Mouse (Mus musculus): ENCODE measurements around the gene Mta3.

The Mta3 gene

DNA sequence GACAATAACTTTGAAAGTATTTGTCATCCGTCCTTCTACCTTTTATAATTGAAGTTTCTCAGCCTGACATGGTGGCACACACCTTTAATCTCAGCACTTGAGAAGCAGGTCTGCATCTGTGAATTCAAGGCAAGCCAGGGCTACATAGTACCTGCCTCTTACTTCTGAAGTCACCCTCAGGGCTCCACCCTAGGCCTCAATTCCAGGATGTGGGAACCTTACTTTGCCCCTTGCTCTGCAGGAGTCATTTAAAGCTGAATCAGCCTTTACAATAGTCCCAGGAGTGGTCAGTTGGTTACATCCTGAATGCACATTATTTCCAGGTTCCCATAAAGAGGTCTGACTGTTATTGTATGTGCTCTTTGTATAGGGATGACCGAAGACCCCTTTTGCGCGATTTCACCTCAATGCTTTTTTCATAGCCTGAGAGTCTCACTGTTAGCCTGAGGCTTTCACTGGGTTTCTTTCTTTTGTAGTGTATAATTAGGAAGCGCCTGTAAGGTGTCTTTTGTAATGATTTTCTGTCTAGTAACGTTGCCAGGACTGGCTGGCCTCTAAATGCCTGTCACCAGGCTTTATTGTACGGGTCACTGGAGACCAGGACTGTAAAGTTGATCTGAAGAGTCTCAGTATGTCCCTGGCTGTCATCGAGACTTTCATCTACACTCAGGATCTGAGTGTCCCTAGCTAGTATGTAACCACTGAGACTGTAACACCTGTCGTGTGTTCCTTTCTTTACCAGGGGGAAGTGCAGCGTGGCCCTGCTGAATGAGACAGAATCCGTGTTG is 47.3 kb downstream of the Mta3 start:
- in situ Hi-C loops (cut with MboI; ENCODE audit: low sequenced_read_pairs) = no loop called here

DNA sequence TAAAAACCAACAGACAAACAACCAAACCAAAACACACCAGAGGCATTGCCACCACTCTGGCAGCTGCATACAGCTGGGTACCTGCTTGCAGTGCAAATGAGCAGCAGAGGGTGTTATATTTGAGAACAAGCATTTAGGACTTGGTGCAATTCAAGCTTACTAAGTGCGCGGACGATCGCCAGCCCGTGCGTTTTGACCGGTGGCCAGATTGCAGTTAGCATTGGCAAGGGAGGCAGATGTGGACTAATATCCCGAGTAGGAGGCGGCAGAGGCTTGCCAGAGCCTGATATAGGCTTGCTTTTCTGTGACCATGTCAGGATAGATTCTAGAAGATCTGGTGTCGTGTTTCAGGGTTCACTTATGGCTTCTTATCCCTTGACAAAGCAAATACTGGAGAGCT is 52.1 kb downstream of the Mta3 start:
- in situ Hi-C loops (cut with MboI; ENCODE audit: low sequenced_read_pairs) = no loop called here

DNA sequence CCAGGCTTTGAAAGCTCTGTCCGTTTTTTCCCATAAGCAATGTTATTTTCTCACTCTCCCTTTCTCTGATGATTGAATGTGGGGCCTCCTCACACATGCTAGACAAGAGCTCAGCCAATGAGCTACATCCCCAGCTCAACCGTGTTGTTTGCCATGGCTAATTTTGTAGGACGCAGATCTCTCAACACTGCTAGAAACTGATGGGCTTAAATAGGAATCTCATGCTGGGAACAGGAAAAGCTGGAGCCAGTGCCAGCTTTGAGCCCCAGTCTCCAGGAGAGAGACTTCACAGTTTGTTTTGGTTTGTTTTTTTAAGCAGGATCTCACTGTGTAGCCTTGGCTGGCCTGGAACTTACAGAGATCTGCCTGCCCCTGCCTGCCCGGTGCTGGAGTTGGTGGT is 53.6 kb downstream of the Mta3 start:
- in situ Hi-C loops (cut with MboI; ENCODE audit: low sequenced_read_pairs) = no loop called here

DNA sequence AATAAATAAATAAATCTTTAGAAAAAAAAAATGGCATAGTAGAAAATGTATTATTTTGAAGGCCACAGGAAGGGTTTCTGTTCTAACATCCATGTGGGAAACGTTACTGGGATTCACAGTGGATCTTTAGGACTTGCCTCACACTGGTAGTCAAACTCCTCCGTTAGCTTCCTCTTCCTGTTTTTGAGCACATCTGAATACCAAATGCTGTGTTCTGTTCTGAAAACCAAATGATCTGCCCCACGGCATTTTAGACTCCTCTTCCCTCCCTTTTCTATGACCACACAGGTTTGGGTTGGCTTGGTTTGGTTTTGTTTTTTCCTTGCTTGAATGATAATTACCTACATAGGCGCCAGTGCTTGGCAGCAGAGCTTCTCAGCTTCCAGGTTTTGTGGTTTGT is 58.6 kb downstream of the Mta3 start:
- in situ Hi-C loops (cut with MboI; ENCODE audit: low sequenced_read_pairs) = no loop called here

DNA sequence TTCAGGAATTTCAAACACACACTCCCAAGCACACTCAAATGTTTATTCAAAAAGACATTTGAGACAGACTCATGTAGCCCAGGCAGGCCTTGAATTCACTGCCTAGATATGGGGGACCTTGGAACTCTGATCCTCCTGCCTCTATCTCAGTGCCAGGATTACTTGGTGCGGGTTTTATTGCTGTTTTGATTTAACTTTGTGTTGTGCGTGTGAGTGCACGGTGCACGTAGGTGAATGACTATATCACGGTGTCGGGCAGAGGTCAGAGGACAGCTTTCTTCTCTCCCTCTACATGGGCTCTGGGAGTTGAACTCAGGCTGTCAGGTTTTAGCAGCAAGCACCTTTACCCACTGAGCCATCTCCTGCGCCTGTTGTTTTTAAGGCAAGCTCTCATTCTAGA is 61.1 kb downstream of the Mta3 start:
- in situ Hi-C loops (cut with MboI; ENCODE audit: low sequenced_read_pairs) = no loop called here

DNA sequence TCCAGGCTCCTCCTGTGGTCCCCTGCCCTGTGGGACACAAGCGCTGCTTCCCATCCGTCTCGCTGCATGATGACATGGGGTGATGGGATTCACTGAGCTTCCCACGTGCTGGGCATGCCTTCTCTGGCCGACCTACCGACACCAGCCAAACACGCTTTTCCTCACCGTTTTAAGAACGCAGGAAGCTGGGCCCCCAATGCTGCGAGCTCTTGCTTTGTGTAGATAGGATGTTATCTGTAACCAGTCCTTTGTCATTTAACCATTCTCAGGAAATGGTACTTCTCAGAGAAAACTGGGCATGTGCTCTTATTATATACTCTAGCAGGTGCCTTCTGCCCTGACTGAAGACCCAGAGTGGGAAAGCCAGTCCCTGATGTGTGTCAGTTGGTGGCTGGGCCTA is 62.3 kb downstream of the Mta3 start:
- in situ Hi-C loops (cut with MboI; ENCODE audit: low sequenced_read_pairs) = no loop called here

DNA sequence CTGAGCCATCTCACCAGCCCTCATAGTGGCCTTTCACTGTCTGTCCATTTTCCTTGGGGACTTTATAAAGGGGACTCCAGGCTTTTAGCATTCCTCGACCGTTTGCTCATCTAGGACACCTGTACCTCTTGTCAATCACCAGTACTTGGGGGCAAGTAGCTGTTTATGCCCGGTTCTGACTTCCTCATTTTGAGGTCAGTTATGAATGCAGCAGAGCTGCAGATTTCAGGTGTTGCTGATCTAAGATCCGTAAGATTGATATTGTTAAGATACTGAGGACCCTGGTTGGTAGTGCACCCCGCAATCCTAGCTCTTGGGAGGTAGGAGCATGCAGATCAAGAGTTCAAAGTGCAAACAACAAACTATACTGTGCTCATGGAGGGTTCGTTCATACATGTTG is 64.4 kb downstream of the Mta3 start:
- in situ Hi-C loops (cut with MboI; ENCODE audit: low sequenced_read_pairs) = no loop called here

GRCm38 (mm10) chr17:83770931-83771330 is 65.0 kb downstream of the Mta3 start:
- in situ Hi-C loops (cut with MboI; ENCODE audit: low sequenced_read_pairs) = no loop called here

- in situ Hi-C loops (cut with MboI; ENCODE audit: low sequenced_read_pairs) = no loop called here
These were observed 66.1 kb downstream of the Mta3 start for GRCm38 (mm10) chr17:83772110-83772509.

DNA sequence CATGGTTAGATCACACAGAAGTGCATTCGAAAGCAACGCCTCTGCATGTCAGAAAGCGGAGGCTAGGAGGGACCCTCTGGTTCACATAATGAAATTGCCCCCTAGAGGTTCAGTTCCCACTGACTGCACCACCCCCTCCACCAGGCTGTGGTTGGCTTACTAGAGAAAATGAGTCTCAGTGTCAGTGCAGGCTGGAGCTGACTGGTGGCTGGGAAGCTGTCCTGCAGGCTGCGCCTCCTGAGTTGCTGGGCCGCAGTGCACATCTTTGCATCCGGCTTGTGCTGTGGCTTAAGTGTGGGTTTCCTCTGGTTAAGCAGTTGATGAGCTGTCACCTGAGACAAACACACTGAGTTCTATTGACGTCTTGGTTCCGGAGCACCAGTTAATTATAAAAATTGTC is 66.7 kb downstream of the Mta3 start:
- in situ Hi-C loops (cut with MboI; ENCODE audit: low sequenced_read_pairs) = no loop called here

DNA sequence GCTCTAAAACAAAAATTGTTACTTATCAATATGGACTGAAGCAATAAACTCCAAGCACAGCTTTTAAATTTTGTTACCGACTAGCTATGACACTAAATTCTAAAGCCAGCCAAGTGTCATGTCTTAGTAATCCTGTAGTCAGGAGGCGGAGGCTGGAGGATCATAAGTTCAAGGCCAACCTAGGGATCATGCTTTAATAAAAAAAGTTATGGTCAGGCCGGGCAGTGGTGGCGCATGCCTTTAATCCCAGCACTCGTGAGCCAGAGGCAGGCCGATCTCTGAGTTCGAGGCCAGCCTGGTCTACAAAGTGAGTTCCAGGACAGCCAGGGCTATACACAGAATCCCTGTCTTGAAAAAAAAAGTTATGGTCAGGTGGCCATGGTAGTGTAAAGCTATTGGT is 71.0 kb downstream of the Mta3 start:
- in situ Hi-C loops (cut with MboI; ENCODE audit: low sequenced_read_pairs) = no loop called here

- in situ Hi-C loops (cut with MboI; ENCODE audit: low sequenced_read_pairs) = no loop called here
These were observed 71.6 kb downstream of the Mta3 start for GRCm38 (mm10) chr17:83777462-83778051.

GRCm38 (mm10) chr17:83780228-83780627 is 74.3 kb downstream of the Mta3 start:
- in situ Hi-C loops (cut with MboI; ENCODE audit: low sequenced_read_pairs) = no loop called here

DNA sequence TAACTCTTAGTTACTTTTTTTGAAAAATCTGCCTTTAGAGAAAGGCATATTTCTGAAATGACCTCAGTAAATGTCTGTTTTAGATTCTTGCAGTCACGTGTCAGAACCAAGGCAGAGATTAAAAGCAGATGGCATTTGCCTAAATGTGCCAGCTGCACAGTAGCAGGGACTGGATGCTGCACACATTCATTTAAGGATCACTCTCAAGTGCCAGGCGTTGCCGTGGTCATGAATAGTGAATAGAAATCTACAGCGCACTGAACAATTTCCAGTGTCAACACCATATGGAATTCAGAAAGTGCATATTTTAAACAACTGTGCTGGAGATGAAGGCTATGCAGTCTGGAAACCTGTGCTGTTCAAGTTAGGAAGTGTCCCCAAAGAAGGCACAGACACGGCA is 76.8 kb downstream of the Mta3 start:
- in situ Hi-C loops (cut with MboI; ENCODE audit: low sequenced_read_pairs) = no loop called here

DNA sequence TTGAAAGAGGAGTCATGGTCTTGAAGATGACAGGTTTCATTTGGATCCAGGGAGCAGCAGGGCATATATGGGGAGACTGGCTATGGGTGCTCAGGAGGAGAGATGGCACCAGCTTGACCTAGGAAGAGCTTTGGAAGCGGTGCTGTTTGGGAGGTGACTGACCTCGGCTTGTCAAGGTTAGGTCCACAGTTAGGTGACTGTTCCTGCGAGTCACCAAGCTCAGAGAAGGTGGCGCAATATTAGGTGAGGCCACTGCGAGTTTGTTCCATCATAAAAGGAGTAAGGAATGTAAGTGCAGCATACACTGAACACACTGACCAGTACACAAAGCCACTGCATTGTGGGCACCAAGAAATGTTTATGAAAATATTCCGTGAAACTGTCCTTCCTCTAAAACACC is 80.5 kb downstream of the Mta3 start:
- in situ Hi-C loops (cut with MboI; ENCODE audit: low sequenced_read_pairs) = no loop called here

DNA sequence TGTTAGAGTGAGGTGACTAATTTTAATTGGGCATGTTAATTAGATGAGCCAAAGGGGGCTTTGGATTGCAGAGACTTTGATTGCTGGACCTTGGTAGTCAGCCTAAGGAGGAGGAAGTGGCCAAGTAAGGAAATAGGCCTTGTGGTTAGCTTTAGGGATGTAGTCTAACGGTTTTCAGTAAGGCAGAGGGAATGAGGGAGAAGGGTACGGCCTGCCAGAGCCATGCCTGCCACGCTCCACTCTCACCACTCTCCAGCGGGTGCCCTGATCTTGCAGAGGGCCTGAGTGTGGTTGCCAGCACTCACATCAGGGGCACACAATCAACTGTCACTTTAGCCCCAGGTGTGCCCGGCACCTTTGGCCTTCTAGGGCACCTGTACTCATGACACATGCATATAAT is 84.2 kb downstream of the Mta3 start:
- in situ Hi-C loops (cut with MboI; ENCODE audit: low sequenced_read_pairs) = no loop called here

DNA sequence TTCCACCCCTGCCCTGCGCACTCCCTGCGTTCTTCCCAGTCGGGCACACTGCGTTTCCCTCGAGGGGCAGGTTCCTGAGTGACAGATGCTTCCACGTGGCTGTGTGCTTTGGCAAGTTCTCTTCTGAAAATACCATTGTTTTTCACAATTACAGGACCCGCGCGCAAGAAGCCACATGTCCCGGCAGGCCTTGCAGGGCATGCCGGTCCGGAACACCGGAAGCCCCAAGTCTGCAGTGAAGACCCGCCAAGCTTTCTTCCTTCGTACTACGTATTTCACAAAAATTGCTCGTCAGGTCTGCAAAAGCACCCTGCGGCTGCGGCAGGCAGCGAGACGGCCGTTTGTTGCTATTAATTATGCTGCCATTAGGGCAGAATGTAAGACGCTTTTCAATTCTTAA is 86.4 kb downstream of the Mta3 start:
- in situ Hi-C loops (cut with MboI; ENCODE audit: low sequenced_read_pairs) = no loop called here

DNA sequence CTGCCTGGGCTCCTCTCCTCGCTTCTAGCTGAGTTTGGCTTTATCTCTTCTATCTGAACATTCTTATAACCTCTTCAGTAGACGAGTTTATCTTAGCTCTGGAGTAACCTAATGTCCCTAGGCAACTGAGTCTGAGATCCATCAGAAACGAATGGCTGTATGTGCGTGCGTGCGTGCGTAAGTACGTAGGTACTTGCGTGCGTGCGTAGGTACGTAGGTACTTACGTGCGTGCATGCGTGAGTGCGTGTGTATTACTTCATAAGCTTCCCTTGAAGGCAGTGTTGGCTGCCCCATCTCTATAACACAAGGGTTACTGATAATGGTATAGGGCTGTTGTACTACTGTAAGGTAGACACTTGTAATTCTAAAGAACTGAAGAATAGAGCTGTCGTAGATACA is 89.2 kb downstream of the Mta3 start:
- in situ Hi-C loops (cut with MboI; ENCODE audit: low sequenced_read_pairs) = no loop called here

- in situ Hi-C loops (cut with MboI; ENCODE audit: low sequenced_read_pairs) = no loop called here
These were observed 93.6 kb downstream of the Mta3 start for GRCm38 (mm10) chr17:83799506-83800050.

GRCm38 (mm10) chr17:83803987-83804386 is 98.0 kb downstream of the Mta3 start:
- in situ Hi-C loops (cut with MboI; ENCODE audit: low sequenced_read_pairs) = no loop called here

- in situ Hi-C loops (cut with MboI; ENCODE audit: low sequenced_read_pairs) = no loop called here
These were observed 99.1 kb downstream of the Mta3 start for GRCm38 (mm10) chr17:83805078-83805477.

GRCm38 (mm10) chr17:83807345-83807744 is 101.4 kb downstream of the Mta3 start:
- in situ Hi-C loops (cut with MboI; ENCODE audit: low sequenced_read_pairs) = no loop called here
